Mouse (Mus musculus) gastrocnemius, adult 2 months (tissue): ENCODE data around the gene Gm9821. TPM values are rescaled to one million over a fixed set of nuclear protein-coding genes. Genes with fewer than 3 reads are reported as not detected.

Experiments
- DNase-seq: peaks from one replicate; pipeline ENCODE4 v3.0.0; 2022
- H3K27ac ChIP-seq: fragments of 200-600 bp; 2 replicates; pipeline ENCODE4 v1.8.1; 2022; ENCODE audit warnings: mild to moderate bottlenecking
- H3K4me3 ChIP-seq: fragments of 200-600 bp; 2 replicates; pipeline ENCODE4 v1.8.1; 2022; ENCODE audit warnings: mild to moderate bottlenecking, moderate library complexity
- CTCF ChIP-seq: fragments of 200-600 bp; IDR thresholded peaks from 2 replicates; pipeline ENCODE4 v1.8.1; 2022; ENCODE audit warnings: antibody characterized with exemption, mild to moderate bottlenecking, moderate library complexity
- intact Hi-C: fragments of 180-260 bp; cut with DNase I; formaldehyde crosslinking; loops from one replicate; pipeline ENCODE4 v1.15.1; 2025
- total RNA-seq, 2 experiments: library from RNA; stranded (reverse); gene quantifications; 2 replicates each; pipeline ENCODE4 v1.2.3; 2021

Gene Gm9821
- total RNA-seq, 2 experiments from 2014 or later, result not detected

DNA sequence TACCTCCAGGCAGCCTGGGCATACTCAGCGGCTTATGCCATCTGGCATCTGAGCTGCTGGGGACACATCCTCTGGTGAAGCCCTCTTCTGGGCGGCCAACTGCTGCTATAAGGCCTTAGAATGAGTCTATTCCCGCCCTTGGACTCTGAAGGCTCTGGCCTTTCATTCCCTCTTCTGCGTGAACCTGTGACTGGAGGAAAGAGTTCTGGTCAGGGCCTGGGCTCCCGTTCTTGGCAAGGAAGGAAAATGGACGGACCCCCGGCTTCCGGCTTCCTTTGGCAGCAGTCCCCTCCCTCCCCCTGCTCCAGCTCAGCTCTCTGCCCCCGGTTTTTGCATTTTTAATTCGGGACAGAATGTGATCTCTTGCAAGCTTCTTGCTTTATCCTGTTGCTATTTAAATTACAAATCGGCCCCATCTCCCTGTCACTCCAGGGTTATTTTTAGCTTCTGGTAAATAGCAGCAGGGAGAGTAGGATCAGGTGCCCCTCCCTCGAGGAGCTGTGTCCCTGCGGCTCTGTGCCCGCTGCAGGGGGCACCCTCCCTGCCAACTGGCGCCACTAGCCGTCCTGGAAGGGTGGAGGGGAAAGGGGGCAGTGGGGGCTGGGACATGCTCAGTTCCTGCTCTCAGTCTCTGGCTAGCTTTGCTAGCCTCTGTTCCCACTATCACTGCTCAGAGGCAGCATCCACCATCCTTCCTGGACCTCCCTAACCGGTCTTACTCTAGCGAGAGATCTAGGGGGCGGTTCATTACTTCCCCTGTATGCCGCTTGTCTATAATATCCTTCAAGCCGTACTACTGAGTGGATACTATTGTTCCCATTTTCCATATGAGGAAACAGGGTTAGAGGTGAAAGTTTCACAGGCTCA is 26.0 kb downstream of the Gm9821 start:
- intact Hi-C loops, result no loop called here
- TF ChIP-seq CTCF, result no peak
- Histone ChIP-seq H3K4me3 (peak overlapping the region; percentile 57), H3K27ac (peak overlapping the region; percentile 94)
- DNase-seq, result peak; percentile 88

DNA sequence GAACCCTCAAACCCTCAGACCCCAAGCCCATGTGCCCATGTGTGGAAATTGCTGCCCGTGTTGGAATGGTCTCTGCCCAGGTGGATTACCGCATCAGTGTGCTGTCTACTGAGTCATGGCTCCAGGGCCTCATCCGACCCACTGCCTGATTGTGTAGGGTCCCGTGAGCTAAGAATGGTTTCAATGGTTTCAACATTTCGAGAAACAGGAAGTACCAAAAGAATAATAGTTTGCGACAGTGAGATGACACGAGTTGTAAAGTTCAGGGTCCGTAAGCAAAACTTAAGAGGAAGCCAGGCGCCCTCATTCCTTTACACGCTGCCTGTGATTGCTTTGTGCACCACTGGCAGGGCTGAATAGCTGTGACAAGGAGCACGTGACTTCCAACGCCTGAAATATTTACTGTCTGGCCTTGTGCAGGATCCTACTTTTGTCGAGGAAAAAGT is 26.6 kb downstream of the Gm9821 start:
- no peak for TF ChIP-seq CTCF
- no peak for DNase-seq
- intact Hi-C loops, result no loop called here

GRCm38 (mm10) chr2:91973416-91974135 is 28.1 kb downstream of the Gm9821 start:
- DNase-seq, result no peak
- TF ChIP-seq CTCF, result no peak
- Histone ChIP-seq H3K4me3 (no peak overlapping the region), H3K27ac (no peak overlapping the region)
- intact Hi-C loops, result no loop called here

More for the DNA sequence above, 26.6 kb downstream of the Gm9821 start:
- H3K4me3 ChIP-seq, result no peak overlapping the region
- peak overlapping the region; percentile 94 for H3K27ac ChIP-seq

- Histone ChIP-seq H3K27ac (no peak within 1 kb of the TSS), H3K4me3 (peak within 1 kb of the TSS; percentile 66)
- intact Hi-C loops, result no loop called here
- no peak for TF ChIP-seq CTCF
- peak; percentile 43 for DNase-seq
Observed at GRCm38 (mm10) chr2:91975581-91976541, 30.4 kb downstream of the Gm9821 start, which contains the start of gene Dgkz. Dgkz (minus strand) TSS chr2:91975864.

GRCm38 (mm10) chr2:91977960-91978359 is 32.5 kb downstream of the Gm9821 start:
- no peak for TF ChIP-seq CTCF
- intact Hi-C loops, result no loop called here
- DNase-seq, result no peak
- no peak overlapping the region for H3K4me3 ChIP-seq
- H3K27ac ChIP-seq, result no peak overlapping the region

GRCm38 (mm10) chr2:91978547-91978946 is 33.0 kb downstream of the Gm9821 start:
- TF ChIP-seq CTCF, result no peak
- intact Hi-C loops, result no loop called here
- Histone ChIP-seq H3K27ac (no peak overlapping the region), H3K4me3 (no peak overlapping the region)
- no peak for DNase-seq

DNA sequence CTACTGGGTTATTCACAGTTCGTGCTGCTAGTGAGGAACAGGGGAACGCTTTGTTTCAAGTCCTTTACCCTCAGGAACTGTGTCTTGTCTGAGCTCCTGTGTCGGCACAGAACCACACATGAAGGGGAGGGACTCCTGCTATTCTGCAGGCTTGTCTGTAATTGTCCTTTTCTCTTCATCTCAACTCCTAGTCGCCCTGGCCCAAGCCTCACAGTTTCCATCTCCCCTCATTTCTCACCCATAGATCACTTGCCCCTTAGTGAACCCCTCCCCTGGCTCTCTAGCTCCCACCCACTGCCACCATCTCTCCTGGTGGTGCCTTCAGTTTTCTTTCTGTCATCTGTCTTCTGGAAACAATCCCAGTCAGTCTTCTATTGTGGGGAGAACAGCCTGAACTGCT is 34.7 kb downstream of the Gm9821 start:
- no peak for TF ChIP-seq CTCF
- intact Hi-C loops, result loop anchor here (10.0 kb wide), 1 partner anchor 205 kb away; no protein-coding TSS in a partner anchor
- DNase-seq, result no peak
- H3K27ac ChIP-seq, result no peak overlapping the region
- H3K4me3 ChIP-seq, result no peak overlapping the region

DNA sequence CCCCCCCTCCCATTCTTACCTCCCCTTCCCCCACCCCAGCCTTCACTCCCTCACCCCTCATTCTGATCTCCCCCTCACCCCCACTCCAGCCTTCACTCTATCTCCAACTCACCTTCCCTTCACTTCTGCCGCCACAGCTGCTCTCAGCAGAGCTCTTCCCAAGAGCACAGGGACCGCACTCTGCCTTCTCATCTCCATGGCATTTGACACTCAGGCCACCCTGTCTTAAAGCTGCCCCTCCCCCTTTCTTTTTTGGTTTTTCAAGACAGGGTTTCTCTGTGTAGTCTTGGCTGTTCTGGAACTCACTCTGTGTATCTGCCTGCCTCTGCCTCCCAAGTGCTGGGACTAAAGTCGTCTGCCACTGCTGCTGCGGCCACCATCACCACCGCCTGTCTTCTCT is 35.3 kb downstream of the Gm9821 start:
- intact Hi-C loops, result loop anchor here (10.0 kb wide), 1 partner anchor 204 kb away; no protein-coding TSS in a partner anchor
- Histone ChIP-seq H3K4me3 (no peak overlapping the region), H3K27ac (no peak overlapping the region)
- no peak for DNase-seq
- no peak for TF ChIP-seq CTCF

DNA sequence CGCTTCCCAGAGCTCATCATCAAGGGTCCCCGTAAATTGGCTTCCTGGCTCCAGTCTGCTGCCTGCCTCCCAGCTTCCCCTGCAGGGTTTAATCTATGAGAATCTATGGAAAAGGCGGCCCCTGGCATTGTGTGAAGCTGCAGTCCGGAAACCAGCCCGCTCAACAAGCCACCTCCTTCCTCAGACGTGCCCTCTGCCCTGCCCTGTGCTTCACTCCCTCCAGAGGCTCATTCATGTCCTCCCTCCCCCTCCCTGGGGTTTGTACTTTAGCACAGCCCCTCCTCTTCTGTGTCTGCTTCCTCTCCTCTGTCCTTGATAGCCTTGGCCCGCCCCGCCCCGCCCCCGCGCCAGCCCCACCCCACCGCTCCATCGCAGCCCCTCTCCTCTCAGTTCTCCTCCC is 38.9 kb downstream of the Gm9821 start:
- intact Hi-C loops, result loop anchor here (10.0 kb wide), 1 partner anchor 200 kb away; no protein-coding TSS in a partner anchor
- DNase-seq, result peak; percentile 50
- no peak for TF ChIP-seq CTCF
- Histone ChIP-seq H3K4me3 (peak overlapping the region; percentile 47), H3K27ac (peak overlapping the region; percentile 66)

- Histone ChIP-seq H3K4me3 (peak overlapping the region; percentile 47; the same call in 1 of the 2 replicates), H3K27ac (peak overlapping the region; percentile 66)
- TF ChIP-seq CTCF, result no peak
- no peak for DNase-seq
- intact Hi-C loops, result loop anchor here (5.0 to 10.0 kb wide), 4 partner anchors 37 to 452 kb away; partner anchors contain the start of gene Creb3l1
Observed at GRCm38 (mm10) chr2:91984906-91985525, 39.5 kb downstream of the Gm9821 start.

- peak; percentile 52 for TF ChIP-seq CTCF
- H3K27ac ChIP-seq, result peak overlapping the region; percentile 35; the same call in 1 of the 2 replicates
- peak; percentile 62 for DNase-seq
- no peak overlapping the region for H3K4me3 ChIP-seq
- intact Hi-C loops, result loop anchor here (2.0 to 10.0 kb wide), 5 partner anchors 36 to 451 kb away; partner anchors contain the start of gene Creb3l1
Observed at GRCm38 (mm10) chr2:91986071-91986470, 40.6 kb downstream of the Gm9821 start.
